Mouse (Mus musculus): ENCODE measurements around the gene Slc9a8. TPM values are rescaled to one million over a fixed set of nuclear protein-coding genes. Genes with fewer than 3 reads are reported as not detected.
A peak's percentile ranks its signal among the peaks of the same experiment; 100 is the strongest.

Slc9a8 gene
- total and polyA plus RNA-seq, 3 experiments, result 16.7 to 25.8 TPM; not detected in 1

DNA sequence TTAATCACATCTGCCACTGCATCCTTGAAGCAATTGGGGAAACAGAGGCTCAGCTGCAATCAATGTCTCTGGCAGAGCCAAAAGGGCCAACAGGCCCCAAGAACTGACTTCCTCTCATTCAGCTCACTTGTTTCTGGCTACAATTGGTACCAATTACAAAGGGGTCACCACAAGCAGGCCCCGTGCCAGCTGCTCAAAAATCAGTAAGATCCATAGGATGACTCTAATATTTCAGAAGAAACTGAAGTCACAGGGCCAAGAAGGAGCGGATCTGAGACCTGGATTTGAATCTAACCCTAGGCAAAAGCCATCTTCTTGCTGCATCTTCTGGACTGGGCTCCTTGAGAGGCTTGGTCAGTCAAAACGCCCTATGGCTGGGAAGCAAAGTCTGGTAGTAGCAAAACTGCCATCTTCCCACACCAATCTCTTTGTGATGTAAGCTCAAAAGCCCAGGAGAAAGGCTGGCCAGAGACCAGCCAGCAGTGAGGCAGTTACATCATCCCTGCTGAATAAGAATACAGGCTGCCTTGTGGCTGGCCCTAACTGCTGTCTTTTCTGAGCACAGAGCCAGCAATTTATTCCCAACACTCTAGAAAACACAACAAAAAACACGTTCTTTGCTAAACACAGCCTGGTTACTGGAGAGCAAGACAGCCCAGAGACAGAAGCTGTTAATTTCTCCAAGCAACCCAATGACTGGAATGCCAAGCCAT lies 69.5 kb downstream of the Slc9a8 start:
- peaks cover 1 to 9% of the 10 kb centered on the region in 2 experiments; a peak in 2 of 4 replicates for H3K36me3 ChIP-seq (ENCODE audit: control insufficient read depth in 1 of 2, insufficient read depth in 2 of 2, low read length in 2 of 2)
- no peak for TF ChIP-seq USF1 (IDR thresholded peaks at IDR 0.05; ENCODE audit: low read depth, low read length)
- TF ChIP-seq KAT2A (conservative IDR thresholded peaks at IDR 0.05; ENCODE audit: low read depth, low read length), result no peak
- no peak for TF ChIP-seq E2F4 (IDR thresholded peaks at IDR 0.05; ENCODE audit: borderline replicate concordance, low read depth, low read length)
- TF ChIP-seq USF2 (IDR thresholded peaks at IDR 0.05; ENCODE audit: borderline replicate concordance in 1 of 2, insufficient read depth in 1 of 2, low read depth in 1 of 2, low read length in 2 of 2), result no peak
- no peak for TF ChIP-seq NELFE (IDR thresholded peaks at IDR 0.05; ENCODE audit: low read depth, low read length)
- no peak for TF ChIP-seq MEF2A (IDR thresholded peaks at IDR 0.05; ENCODE audit: extremely low read depth, insufficient replicate concordance, low read depth, low read length, poor library complexity, severe bottlenecking)
- TF ChIP-seq ETS1 (IDR thresholded peaks at IDR 0.05; ENCODE audit: low read depth, low read length), result no peak
- no peak for TF ChIP-seq NRF1 (IDR thresholded peaks at IDR 0.05; ENCODE audit: insufficient read depth, low read depth, low read length, poor library complexity, severe bottlenecking)
- no peak for TF ChIP-seq POLR2A (IDR thresholded peaks at IDR 0.05; ENCODE audit: control insufficient read depth in 1 of 2, insufficient read depth in 1 of 2, low read depth in 1 of 2, low read length in 2 of 2, poor library complexity in 1 of 2)
- TF ChIP-seq RCOR1 (IDR thresholded peaks at IDR 0.05; ENCODE audit: low read depth, low read length), result no peak
- no peak for TF ChIP-seq MAFK (IDR thresholded peaks at IDR 0.05; ENCODE audit: borderline replicate concordance, low read depth, low read length)
- TF ChIP-seq JUND (IDR thresholded peaks at IDR 0.05; ENCODE audit: low read depth, low read length), result no peak
- TF ChIP-seq SMC3 (IDR thresholded peaks at IDR 0.05; ENCODE audit: low read depth, low read length), result no peak
- no peak for TF ChIP-seq MYC (IDR thresholded peaks at IDR 0.05; ENCODE audit: low read depth, low read length)
- no peak for TF ChIP-seq ZC3H11A (IDR thresholded peaks at IDR 0.05; ENCODE audit: low read depth, low read length)
- H3K27me3 ChIP-seq (ENCODE audit: control insufficient read depth in 1 of 2, insufficient read depth in 2 of 2, low read length in 2 of 2), result no peaks in the 10 kb centered on the region
- H3K9me3 ChIP-seq (replicated peaks; ENCODE audit: insufficient read depth, low read length), result no peaks in the 10 kb centered on the region
- H3K27ac ChIP-seq (ENCODE audit: control insufficient read depth, low read depth, low read length), result no peak overlapping the region
- peak overlapping the region; percentile 76 for H3K9ac ChIP-seq (ENCODE audit: control insufficient read depth, low read depth, low read length, poor library complexity, severe bottlenecking)
- no peak for DNase-seq (ENCODE audit: low read depth, low spot score)
- H3K4me3 ChIP-seq (ENCODE audit: control insufficient read depth in 1 of 2, insufficient read depth in 1 of 2, low read depth in 2 of 2, low read length in 2 of 2), result peak overlapping the region; percentile 67 to 83; a peak in 3 of 4 replicates
- H3K79me2 ChIP-seq (ENCODE audit: control insufficient read depth, insufficient read depth, low read length, poor library complexity), result peaks cover 51% of the 10 kb centered on the region
- H3K4me1 ChIP-seq (ENCODE audit: control insufficient read depth in 1 of 2, insufficient read depth in 2 of 2, low read length in 2 of 2), result peaks cover 5 to 7% of the 10 kb centered on the region in 2 experiments; a peak in 2 of 4 replicates

DNA sequence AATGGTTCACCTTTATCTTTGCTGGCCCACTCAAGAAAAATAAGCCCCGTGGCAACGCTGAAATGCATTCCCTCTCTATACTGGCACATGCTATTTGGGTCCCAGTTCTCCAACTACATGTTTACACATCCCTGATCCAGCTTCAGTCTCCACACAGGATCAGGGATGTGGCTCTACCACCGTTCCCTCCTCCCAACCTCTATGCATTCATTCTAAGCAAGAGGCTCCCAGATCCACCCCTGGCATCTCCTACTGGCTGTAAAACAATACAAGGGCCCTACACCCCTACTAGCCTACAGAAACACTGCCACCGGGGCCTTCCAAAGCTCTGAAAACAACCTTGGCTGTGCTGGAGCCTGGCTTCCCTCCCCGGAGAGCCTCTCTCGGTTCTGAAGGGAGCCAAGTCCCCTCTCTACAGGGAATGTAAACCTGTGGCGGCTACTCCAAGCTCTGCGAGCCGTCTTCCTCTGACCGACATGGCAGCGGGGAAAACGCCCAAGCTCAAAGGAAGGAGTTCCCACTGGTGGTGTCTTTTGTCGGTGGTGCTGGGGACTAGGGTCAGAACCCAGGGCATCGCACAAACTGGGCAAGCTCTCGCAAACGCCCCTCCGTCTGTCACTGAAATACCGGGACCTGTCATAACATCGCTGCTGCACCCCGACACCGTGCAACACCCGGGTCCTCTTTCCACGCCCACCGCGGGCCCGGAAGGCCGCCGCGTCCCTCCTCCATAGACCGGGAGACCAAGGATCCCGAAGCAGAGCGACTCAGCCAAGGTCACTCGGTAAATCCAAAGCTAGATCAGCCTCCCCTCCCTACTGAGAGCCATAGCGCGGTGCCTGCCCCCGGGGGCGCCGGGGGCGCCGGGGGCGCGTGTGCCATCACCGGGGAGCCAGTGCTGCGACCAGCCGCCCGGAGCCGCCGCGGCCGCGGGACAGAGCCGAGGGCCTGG lies 70.5 kb downstream of the Slc9a8 start, which contains the start of gene Rnf114:
TSS of gene Rnf114 (plus strand) at position 889 of the 952 bp plus-strand sequence.
- Histone ChIP-seq H3K27ac (ENCODE audit: control insufficient read depth, low read depth, low read length) (peak within 1 kb of the TSS; percentile 90), H3K27me3 (ENCODE audit: control insufficient read depth in 1 of 2, insufficient read depth in 2 of 2, low read length in 2 of 2) (no peaks in the 10 kb centered on the region), H3K36me3 (ENCODE audit: control insufficient read depth in 1 of 2, insufficient read depth in 2 of 2, low read length in 2 of 2) (peaks cover 1 to 9% of the 10 kb centered on the region in 2 experiments; a peak in 2 of 4 replicates), H3K4me3 (ENCODE audit: control insufficient read depth in 1 of 2, insufficient read depth in 1 of 2, low read depth in 2 of 2, low read length in 2 of 2) (peak within 1 kb of the TSS; percentile 67 to 83), H3K4me1 (ENCODE audit: control insufficient read depth in 1 of 2, insufficient read depth in 2 of 2, low read length in 2 of 2) (peaks cover 5 to 7% of the 10 kb centered on the region in 2 experiments; a peak in 2 of 4 replicates), H3K9ac (ENCODE audit: control insufficient read depth, low read depth, low read length, poor library complexity, severe bottlenecking) (peak within 1 kb of the TSS; percentile 76), H3K79me2 (ENCODE audit: control insufficient read depth, insufficient read depth, low read length, poor library complexity) (peaks cover 41% of the 10 kb centered on the region), H3K9me3 (replicated peaks; ENCODE audit: insufficient read depth, low read length) (no peaks in the 10 kb centered on the region)
- TF ChIP-seq CHD1 (IDR thresholded peaks at IDR 0.05; ENCODE audit: low read depth, low read length) (no peak), ELF1 (IDR thresholded peaks at IDR 0.05; ENCODE audit: low read depth, low read length) (no peak), UBTF (IDR thresholded peaks at IDR 0.05; ENCODE audit: borderline replicate concordance, insufficient read depth, low read depth, low read length) (0 out of 2 replicates have a peak, but pooled peaks have one; percentile 63)
- peak; percentile 63 for DNase-seq (ENCODE audit: low read depth, low spot score)
